Mouse (Mus musculus) cerebellum, adult 2 months (tissue): ENCODE data around the gene Zbtb9. TPM values are rescaled to one million over a fixed set of nuclear protein-coding genes. Genes with fewer than 3 reads are reported as not detected.

Source experiments
- DNase-seq, 2 experiments: peaks; one replicate each; pipeline ENCODE4 v3.0.0; 2021
- H3K27ac ChIP-seq: fragments of 200-500 bp; 2 replicates; pipeline ENCODE4 v1.5.1; 2012; ENCODE audit warnings: low read length, control low read depth, inconsistent platforms; ENCODE audit not compliant: insufficient read depth
- H3K27me3 ChIP-seq: fragments of 200-500 bp; 2 replicates; pipeline ENCODE4 v1.6.1; 2012; ENCODE audit warnings: inconsistent platforms, mild to moderate bottlenecking, low read length, moderate library complexity; ENCODE audit not compliant: control insufficient read depth, insufficient read depth
- H3K4me1 ChIP-seq: fragments of 200-500 bp; 2 replicates; pipeline ENCODE4 v1.6.1; 2011; ENCODE audit warnings: low read length; ENCODE audit not compliant: control insufficient read depth, insufficient read depth
- H3K4me3 ChIP-seq: fragments of 200-500 bp; replicated peaks from 2 replicates; pipeline ENCODE3; 2011; ENCODE audit warnings: mild to moderate bottlenecking, low read depth, low read length, control low read depth; ENCODE audit not compliant: insufficient read depth
- CTCF ChIP-seq: fragments of 200-500 bp; IDR thresholded peaks from 2 replicates; pipeline ENCODE4 v1.5.1; 2011; ENCODE audit warnings: low read depth, mild to moderate bottlenecking, control low read depth, low read length, moderate library complexity, borderline replicate concordance; ENCODE audit not compliant: insufficient read depth
- POLR2A ChIP-seq: fragments of 200-500 bp; IDR thresholded peaks from 2 replicates; pipeline ENCODE4 v1.6.1; 2011; ENCODE audit warnings: low read length, control low read depth, borderline replicate concordance; ENCODE audit not compliant: insufficient read depth
- whole genome bisulfite sequencing: fragments of 180-500 bp; shearing (Covaris S2); methylation state at CpG from one replicate; pipeline ENCODE4 v1.1.7; 2018; 5-methylcytosine and 5-hydroxymethylcytosine counted together
- polyA plus RNA-seq: library from polyadenylated mRNA; depleted of rRNA; stranded (reverse); fragments of >200 nt; gene quantifications from 2 replicates; pipeline ENCODE4 v1.2.3, GENCODE M21; 2012

Gene Zbtb9
- polyA plus RNA-seq, 1 experiment: 13.9 TPM

- DNase-seq: no peak
Observed at GRCm38 (mm10) chr17:26999996-27000395, 27.0 kb downstream of the Zbtb9 start.

GRCm38 (mm10) chr17:27001151-27001550 is 28.2 kb downstream of the Zbtb9 start:
- H3K27ac ChIP-seq: no peak overlapping the region
- WGBS: 75% methylated on average over 7 of the region's 7 CpGs
- TF ChIP-seq CTCF (no peak), POLR2A (no peak)
- H3K4me1 ChIP-seq: no peaks in the 10 kb centered on the region
- DNase-seq: no peak
- no peak overlapping the region for H3K4me3 ChIP-seq
- H3K27me3 ChIP-seq: no peaks in the 10 kb centered on the region

More at GRCm38 (mm10) chr17:26999996-27000395, 27.0 kb downstream of the Zbtb9 start:
- no peaks in the 10 kb centered on the region for H3K27me3 ChIP-seq
- no peaks in the 10 kb centered on the region for H3K4me1 ChIP-seq
- TF ChIP-seq CTCF: no peak
- no peak for TF ChIP-seq POLR2A
- no peak overlapping the region for H3K27ac ChIP-seq
- no peak overlapping the region for H3K4me3 ChIP-seq
- WGBS: 80% methylated on average over 12 of the region's 12 CpGs

DNA sequence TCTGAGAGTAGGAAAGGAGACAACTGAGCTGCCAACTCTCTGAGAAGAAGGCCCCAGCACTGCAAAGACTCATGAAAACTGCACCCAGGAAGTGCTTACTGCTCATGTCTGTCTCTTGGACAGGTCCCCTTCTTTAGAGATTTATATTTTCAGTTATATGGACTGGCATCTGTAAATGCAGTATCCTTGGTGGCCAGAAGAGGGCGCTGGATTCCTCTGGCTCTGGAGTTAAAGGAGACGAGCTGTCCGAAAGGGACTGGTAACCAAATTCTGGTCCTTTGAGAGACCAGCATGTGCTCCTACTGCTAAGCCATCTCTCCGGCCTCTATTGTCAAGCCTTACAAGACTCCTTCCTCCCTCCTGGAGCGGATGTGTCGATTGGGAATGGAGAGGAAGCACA is 28.9 kb downstream of the Zbtb9 start:
- Histone ChIP-seq H3K27ac (no peak overlapping the region), H3K4me1 (no peaks in the 10 kb centered on the region), H3K27me3 (no peaks in the 10 kb centered on the region), H3K4me3 (no peak overlapping the region)
- WGBS: 50% methylated on average over 6 of the region's 6 CpGs
- peak; percentile 50; the same call in 1 of the 2 replicates for TF ChIP-seq CTCF
- no peak for TF ChIP-seq POLR2A
- DNase-seq: no peak

DNA sequence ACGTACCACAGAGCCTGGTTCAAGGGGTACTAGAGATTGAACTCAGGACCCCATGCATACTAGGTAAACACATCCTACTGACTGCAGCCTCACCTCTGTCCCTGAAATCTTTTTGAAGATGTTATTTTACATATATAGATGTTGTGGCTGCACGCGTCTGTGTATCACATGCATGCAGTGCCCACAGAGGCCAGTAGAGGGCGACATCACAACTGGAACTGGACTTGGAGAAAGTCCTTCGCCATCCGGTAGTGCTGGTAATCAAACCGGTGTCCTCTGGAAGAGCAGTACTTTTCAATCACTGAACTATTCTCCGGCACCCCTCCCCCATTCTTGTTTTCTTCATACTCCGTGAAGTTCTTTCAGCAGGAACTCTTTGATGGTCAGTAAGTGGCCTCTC is 31.5 kb downstream of the Zbtb9 start:
- TF ChIP-seq POLR2A: no peak
- peak; percentile 61 for TF ChIP-seq CTCF
- Histone ChIP-seq H3K4me1 (no peaks in the 10 kb centered on the region), H3K27me3 (no peaks in the 10 kb centered on the region), H3K27ac (no peak overlapping the region), H3K4me3 (no peak overlapping the region)
- 41% methylated on average over 9 of the region's 9 CpGs for WGBS
- DNase-seq: peak in 1 of 2 experiments; percentile 48

DNA sequence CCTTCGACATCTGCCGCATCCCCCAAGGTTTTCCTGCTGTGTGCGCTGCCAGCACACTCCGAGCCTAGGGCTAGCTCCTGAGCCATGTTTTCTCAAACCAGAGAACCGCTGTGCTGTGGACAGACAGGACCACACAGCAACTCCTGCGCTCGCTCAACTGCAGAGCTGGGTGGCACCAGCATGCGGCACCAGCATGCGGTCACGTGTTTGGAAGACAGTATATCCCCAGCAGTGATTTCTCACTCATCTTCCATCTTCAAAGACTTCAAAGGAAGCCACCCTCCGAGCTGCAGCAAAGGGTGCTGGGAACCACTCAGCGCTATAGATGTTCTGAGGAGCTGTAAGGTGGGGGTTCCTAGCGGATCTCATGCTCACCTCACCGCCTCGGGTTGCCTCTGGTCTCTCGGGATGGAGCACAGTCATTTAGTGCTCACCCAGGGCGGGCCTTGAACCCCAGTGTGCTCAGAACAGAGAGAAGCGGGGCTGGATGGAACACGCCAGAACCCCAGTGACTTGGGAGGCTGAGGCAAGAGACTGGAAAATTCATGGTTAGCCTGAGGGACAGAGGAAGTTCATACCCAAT is 32.0 kb downstream of the Zbtb9 start:
- TF ChIP-seq POLR2A: no peak
- no peak for TF ChIP-seq CTCF
- 42% methylated on average over 19 of the region's 19 CpGs for WGBS
- no peak overlapping the region for H3K27ac ChIP-seq

GRCm38 (mm10) chr17:27005644-27006043 is 32.7 kb downstream of the Zbtb9 start:
- no peak overlapping the region for H3K4me3 ChIP-seq
- 63% methylated on average over 11 of the region's 11 CpGs for WGBS
- no peak for TF ChIP-seq POLR2A
- no peak for TF ChIP-seq CTCF
- no peaks in the 10 kb centered on the region for H3K27me3 ChIP-seq
- H3K4me1 ChIP-seq: no peaks in the 10 kb centered on the region
- no peak overlapping the region for H3K27ac ChIP-seq
- DNase-seq: no peak

More for the DNA sequence above, 32.0 kb downstream of the Zbtb9 start:
- Histone ChIP-seq H3K4me1 (no peaks in the 10 kb centered on the region), H3K27me3 (no peaks in the 10 kb centered on the region), H3K4me3 (no peak overlapping the region)
- DNase-seq: no peak

- Histone ChIP-seq H3K27me3 (no peaks in the 10 kb centered on the region), H3K4me3 (no peak overlapping the region), H3K27ac (no peak overlapping the region), H3K4me1 (no peaks in the 10 kb centered on the region)
- 85% methylated on average over 2 of the region's 2 CpGs for WGBS
- no peak for DNase-seq
- TF ChIP-seq CTCF: no peak
- TF ChIP-seq POLR2A: no peak
Observed at GRCm38 (mm10) chr17:27008277-27008676, 35.3 kb downstream of the Zbtb9 start.

- 82% methylated on average over 10 of the region's 10 CpGs for WGBS
- no peak overlapping the region for H3K27ac ChIP-seq
- DNase-seq: no peak
Observed at GRCm38 (mm10) chr17:27011167-27011566, 38.2 kb downstream of the Zbtb9 start.

More at GRCm38 (mm10) chr17:27011167-27011566, 38.2 kb downstream of the Zbtb9 start:
- no peaks in the 10 kb centered on the region for H3K27me3 ChIP-seq
- TF ChIP-seq CTCF: no peak
- TF ChIP-seq POLR2A: no peak
- no peaks in the 10 kb centered on the region for H3K4me1 ChIP-seq
- no peak overlapping the region for H3K4me3 ChIP-seq
